Mouse (Mus musculus): ENCODE measurements at regions not wholly inside any gene's neighbourhood (a gene's known extent, or its start where the extent isn't known, plus 50 kb on each side); places are given as distances from the start of the nearest gene placed in this dataset.

- no peak for DNase-seq
Measured at GRCm38 (mm10) chr9:87784872-87785271, 53.8 kb upstream of the Tbx18 start.

GRCm38 (mm10) chr9:87811746-87812145 is 80.7 kb upstream of the Tbx18 start:
- no peak for DNase-seq

DNA sequence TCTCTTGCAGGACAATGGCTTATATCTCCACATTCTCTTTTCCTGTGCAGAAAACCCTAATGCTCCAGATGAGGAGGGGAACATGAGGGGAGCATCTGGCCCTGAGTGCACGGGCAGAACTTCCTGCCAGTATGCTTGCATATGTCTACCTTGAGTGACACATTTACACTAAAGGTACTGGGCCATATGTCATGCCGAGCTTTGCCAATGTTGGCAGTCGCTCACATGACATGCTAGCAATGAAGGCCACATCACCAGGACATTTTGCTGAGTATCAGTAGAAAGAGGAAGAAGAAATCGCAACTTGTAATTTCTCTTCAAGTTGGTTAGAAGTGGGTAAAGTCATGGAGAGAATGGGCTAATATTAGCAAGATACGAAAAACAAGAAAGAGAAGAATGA is 91.2 kb upstream of the Tbx18 start:
- no peak for DNase-seq

DNA sequence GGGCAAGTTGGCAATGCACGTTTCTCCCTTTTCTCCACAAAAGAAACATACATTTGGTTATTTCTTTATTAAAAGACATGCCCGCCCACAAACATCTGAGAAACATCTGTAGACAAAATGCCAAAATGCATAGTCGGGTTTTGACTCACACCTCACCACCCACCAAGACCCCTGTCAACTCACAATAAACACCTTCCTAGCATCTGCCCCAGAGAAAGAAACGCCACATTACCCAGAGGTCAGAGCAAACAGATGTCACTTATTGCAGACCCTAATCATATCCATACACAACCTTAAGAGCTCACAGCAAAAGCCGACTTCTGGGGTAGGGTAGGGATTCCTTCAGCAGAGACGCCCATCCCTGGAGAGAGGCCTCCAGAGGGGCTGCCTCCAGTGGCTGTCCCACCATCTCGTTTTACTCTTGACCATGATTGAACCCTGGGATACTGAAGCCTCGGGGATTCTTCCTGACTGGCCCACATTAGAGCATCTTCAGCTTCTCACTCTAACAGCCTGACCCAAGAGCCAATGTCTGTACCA is 93.7 kb upstream of the Tbx18 start:
- no peak for DNase-seq

DNA sequence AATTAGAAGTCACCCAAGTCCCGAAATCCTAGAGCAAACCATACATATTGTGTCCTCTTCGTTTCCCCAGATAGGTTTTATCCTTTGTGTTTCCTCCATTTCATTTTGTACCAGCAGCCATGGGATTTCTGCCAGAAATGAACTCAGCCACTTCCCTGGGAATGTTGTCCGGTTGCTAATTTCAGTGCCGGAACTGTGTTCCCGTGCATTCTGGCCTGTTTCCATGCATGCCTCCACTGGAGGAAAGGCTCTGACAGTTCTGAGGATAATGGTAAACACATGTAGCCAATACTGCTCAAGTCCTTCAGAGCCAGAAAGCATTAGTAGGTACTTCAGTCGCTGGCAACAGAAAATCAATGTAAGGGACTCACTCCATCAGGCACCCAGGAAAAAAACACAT is 112.8 kb upstream of the Tbx18 start:
- DNase-seq: no peak

DNA sequence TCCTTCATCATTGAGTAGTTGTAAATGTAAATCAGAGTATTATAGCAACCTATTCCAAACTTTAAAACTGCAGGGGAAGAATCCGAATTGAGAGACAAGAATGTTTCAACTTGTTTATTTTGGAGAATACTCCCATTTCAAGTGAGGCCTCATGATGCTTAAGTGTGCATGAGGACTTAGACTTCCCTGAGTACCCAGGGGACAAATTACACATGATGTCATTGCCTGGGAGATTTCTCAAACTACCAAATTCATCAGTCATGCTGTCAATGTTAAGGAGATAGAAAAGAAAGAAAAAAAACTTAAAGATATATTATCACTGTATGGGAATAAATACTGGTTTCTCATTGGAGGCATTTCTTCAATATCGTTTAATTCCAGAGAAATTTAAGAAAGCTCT is 113.4 kb upstream of the Tbx18 start:
- no peak for DNase-seq

GRCm38 (mm10) chr9:87848882-87849281 is 117.8 kb upstream of the Tbx18 start:
- DNase-seq: no peak

GRCm38 (mm10) chr9:87850133-87850532 is 119.1 kb upstream of the Tbx18 start:
- no peak for DNase-seq

- DNase-seq: no peak
Measured at GRCm38 (mm10) chr9:87861588-87861987, 130.5 kb upstream of the Tbx18 start.

- DNase-seq: no peak
Measured at GRCm38 (mm10) chr9:87865236-87865635, 134.2 kb upstream of the Tbx18 start.

DNA sequence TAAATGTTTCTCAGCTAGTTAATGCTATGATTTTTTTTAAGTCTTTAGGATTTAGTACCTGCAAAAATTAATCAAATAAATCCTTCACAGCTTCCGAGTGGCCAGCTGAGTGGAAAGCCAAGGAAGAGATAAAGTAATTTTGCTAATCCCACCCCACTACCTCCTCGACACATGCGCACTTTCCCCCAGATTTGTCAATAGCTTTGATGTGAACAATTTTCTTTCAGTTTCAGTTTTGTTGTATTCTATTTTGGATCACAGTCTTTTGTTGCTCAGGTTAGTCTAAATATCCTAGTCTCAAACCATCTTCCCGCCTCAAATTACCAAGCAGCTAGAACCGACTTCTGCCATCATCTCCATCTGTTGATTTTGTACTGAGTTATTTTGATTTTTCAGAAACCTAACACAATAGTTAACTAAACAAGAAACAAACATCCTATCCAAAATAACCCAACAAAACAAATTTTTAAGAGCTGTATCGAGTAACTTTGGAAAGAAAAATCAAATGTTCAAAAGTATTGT is 141.4 kb upstream of the Tbx18 start:
- no peak for DNase-seq

GRCm38 (mm10) chr9:87882587-87882986 is 151.5 kb upstream of the Tbx18 start:
- DNase-seq: no peak

DNA sequence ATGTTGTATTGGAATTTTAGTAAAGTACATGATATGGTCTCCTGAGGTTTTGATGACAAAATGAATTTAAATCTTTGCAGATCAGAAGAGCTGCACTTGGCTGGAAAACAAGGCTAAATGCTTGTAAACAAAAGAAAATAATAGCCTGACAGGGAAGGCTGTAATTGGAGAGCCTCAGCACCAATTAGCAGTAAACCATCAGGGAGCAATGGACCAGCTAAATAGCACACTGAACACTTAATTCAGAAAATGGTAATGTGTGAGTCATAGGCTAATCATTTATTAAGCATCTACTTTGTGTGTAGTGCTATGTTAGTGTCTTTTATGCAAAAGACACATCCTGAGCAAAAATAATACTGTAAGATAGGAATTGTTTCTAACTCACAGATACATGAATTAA is 152.0 kb upstream of the Tbx18 start:
- no peak for DNase-seq

- DNase-seq: no peak
Measured at GRCm38 (mm10) chr9:87894051-87894450, 163.0 kb upstream of the Tbx18 start.

- DNase-seq: no peak
Measured at GRCm38 (mm10) chr9:87894596-87894995, 163.5 kb upstream of the Tbx18 start.

DNA sequence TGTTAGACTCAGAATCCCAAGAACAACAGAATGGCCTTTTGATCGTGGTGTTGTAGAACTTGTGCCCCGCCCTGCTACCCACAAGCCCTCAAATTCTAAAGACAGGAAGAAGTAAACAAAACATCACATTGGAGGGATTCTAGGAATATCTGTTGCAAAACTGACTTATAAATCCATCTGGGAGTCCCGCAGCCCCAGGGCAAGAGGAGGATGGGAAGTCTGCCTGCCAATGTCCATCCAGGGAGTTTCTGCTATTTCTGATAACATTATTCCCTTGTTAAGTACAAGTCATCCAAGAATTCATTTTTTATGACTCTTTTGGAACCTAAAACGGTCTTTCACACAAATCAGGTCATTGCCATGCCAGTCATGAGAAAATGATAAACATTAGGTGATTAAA is 164.5 kb upstream of the Tbx18 start:
- DNase-seq: no peak

DNA sequence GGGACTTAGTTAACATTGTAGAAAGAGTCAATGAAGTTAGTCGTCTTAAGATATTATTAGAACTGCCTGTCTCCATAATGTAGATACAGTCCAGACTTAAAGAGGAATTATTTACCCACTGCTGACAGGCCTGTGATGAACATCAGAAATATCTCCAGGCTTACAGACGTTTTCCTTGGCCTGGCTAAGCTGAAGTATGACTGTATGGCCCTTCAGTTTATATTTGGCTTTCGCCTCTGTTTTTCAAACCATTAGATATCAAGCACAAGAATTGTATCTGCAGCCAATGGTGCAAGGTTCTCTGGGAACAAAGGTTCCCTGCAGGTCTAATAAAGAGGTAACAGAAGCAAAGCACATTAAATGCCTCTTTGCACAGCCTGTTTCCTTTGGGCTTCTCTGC is 166.3 kb upstream of the Tbx18 start:
- DNase-seq: no peak

DNA sequence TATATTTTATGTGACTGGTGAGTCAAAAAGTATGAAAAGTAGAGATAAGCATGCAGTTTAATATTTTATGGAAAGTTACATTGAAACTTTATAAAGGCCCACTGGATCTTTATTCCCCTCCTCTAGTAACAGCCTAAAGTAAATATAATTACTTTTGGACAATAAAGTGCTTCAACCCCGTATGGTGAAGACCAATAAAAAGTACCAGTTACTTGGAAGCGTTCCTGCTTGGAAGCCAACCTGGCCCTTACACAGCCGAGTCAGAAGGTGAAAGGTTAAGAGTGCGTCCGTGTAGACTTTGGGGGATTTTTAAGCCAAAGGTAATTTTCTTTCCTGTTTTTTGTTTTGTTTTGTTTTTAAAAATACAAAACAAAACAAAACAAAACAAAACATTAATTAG is 168.3 kb upstream of the Tbx18 start:
- no peak for DNase-seq

DNA sequence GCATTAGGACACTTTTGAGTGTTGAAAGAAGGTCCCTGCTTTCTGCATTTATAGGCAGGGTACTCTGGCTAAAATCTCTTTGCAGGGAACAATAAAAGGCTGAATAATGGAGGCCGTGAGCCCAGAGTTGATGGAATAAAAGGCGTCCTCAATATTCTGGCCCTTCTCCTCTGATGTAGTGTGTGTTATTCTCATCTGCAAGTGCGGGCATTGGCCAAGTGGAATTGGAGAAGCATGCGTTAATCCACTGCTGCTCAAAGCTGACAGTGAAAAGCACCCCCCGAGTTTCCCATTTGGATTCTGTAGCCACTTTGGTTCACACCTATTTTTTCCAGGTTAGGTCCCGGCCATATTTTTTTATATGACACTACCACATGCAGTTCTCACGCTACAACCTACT is 168.7 kb upstream of the Tbx18 start:
- no peak for DNase-seq

DNA sequence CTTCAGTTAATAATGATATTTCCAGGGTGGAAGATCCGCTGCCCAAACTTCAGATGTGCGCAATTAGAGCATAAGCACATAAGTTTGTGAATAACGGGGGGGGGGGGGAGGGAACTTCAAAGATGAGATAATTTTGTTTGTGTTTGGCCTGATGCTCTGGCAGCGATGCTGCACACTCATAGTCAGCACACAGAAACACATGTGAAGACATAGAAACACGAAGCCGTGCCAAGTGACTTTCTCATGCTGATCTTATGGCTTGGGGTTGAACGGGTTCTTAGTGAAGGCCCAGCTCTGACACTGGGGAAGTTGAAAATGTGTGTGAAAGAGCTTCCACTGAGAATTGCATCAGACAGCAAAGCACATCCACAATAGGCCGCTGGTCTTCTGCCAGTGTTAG is 190.2 kb upstream of the Tbx18 start:
- no peak for DNase-seq

DNA sequence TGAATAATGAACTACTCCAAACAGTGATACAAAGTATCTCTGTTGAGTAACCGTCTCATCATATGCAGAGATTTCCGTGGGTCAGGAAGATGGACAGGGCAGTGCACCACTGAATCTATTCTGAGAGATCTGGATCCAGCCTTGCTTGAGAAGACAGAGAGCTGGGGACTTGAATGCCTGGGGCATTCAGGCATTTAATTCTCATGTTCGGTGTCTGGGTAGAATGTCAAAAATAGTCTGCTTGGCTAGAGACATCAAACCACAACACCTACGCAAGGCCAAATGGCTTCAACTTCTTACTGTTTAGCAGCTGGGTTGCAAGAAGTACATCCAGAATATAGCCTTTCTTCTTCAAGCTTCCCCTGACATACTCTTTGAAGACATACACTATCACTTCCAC is 194.1 kb upstream of the Tbx18 start:
- no peak for DNase-seq

- no peak for DNase-seq
Measured at GRCm38 (mm10) chr9:87933230-87933629, 202.2 kb upstream of the Tbx18 start.

DNA sequence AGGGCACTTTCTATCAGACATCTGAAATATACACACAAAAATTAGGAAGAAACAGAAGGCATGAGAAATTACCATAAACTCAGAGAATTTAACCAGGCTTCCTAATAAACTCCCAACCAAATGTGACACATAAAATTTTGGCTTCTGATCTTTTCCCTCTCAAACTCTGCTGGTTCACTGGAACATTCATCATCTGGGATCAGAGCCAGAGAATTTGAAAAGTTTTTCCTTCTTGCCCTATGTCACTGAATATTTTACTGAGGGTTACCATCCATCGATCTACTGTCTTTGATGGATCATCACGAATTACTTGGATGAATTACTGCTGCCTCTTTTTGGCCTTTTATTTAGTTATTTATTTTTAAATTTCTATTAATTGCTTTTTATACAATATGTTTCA is 221.4 kb upstream of the Tbx18 start:
- no peak for DNase-seq

DNA sequence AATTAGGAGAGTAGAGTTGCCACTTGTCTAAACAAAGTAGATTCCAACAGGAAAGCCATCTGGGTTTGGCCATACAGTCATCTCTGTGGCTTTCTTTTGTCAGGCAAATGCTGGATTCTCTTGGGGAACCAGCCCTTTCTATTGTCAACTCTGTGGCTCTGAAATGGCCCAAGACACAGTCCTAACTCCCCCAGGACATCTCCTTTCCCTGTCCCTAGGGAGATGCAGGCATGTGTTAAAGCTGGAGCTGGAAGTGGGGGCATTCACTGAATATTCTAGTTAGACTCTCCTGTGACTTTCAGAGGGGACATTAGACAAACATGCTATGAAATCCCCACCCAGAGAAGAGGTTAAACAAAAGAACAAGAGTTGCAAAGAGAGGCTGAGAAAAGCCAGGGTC is 223.9 kb upstream of the Tbx18 start:
- no peak for DNase-seq

DNA sequence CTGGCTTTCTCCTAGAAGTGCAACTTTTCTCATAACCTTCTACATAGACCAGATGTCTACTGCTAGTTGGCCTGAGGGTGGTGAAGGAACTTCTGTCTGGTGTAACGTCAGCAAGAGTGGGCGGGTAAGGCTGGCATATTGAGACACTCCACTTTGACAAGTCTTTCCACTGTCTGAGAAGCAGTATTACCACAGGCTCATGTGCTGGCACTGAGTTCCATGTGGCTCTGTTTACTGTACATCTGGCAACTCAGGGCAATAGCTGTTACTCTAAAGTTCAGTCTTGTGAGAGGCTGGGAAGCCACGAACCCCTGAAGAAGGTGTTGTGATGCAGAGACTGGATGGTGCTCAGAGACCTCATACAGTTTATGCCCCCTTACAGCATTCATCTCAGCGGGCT is 230.7 kb upstream of the Tbx18 start:
- no peak for DNase-seq
